Mouse (Mus musculus) embryonic facial prominence, embryonic 15.5 days (tissue): Measurements from ENCODE around the gene Fam180a. TPM values are rescaled to one million over a fixed set of nuclear protein-coding genes. Genes with fewer than 3 reads are reported as not detected.
"Not testable (repeated sequence)": the region's sequence is repeated elsewhere in the genome, so short reads cannot be mapped to it uniquely, and the experiment has no call there.

Experiments
- ATAC-seq: fragments of 200-750 bp; cut with Nextera tagmentation; 2 replicates; pipeline ENCODE4 v1.8.0; 2017; ENCODE audit warnings: low read depth, moderate TSS enrichment; ENCODE audit not compliant: insufficient number of reproducible peaks, low FRiP score, low TSS enrichment
- H3K27ac ChIP-seq: fragments of 300-500 bp; sonication (generic); replicated peaks from 2 replicates; pipeline ENCODE4 v1.5.1; 2015; ENCODE audit warnings: mild to moderate bottlenecking, inconsistent platforms
- H3K27me3 ChIP-seq: fragments of 300-500 bp; sonication (generic); 2 replicates; pipeline ENCODE4 v1.6.1; 2015; ENCODE audit warnings: inconsistent platforms
- H3K36me3 ChIP-seq: fragments of 300-500 bp; sonication (generic); 2 replicates; pipeline ENCODE4 v1.6.1; 2015; ENCODE audit warnings: mild to moderate bottlenecking, inconsistent platforms
- H3K4me1 ChIP-seq: fragments of 300-500 bp; sonication (generic); 2 replicates; pipeline ENCODE4 v1.6.1; 2015; ENCODE audit warnings: inconsistent platforms
- H3K4me2 ChIP-seq: fragments of 300-500 bp; sonication (generic); replicated peaks from 2 replicates; pipeline ENCODE4 v1.6.1; 2015; ENCODE audit warnings: mild to moderate bottlenecking, inconsistent platforms
- H3K4me3 ChIP-seq: fragments of 300-500 bp; sonication (generic); replicated peaks from 2 replicates; pipeline ENCODE4 v1.5.1; 2015; ENCODE audit warnings: mild to moderate bottlenecking, inconsistent platforms
- H3K9ac ChIP-seq: fragments of 300-500 bp; sonication (generic); 2 replicates; pipeline ENCODE4 v1.6.1; 2015; ENCODE audit warnings: inconsistent platforms
- H3K9me3 ChIP-seq: fragments of 300-500 bp; sonication (generic); replicated peaks from 2 replicates; pipeline ENCODE4 v1.6.1; 2016; ENCODE audit warnings: inconsistent platforms
- WGBS: fragments of 180-500 bp; shearing (Covaris S2); methylation state at CpG from one replicate; pipeline ENCODE4 v1.1.7; 2015; 5-methylcytosine and 5-hydroxymethylcytosine counted together
- polyA plus RNA-seq: library from polyadenylated mRNA; unstranded; fragments of >200 nt; fragmentation: Nextera tagmentation; extraction: Ambion mirVana; gene quantifications from 2 replicates; pipeline ENCODE4 v1.2.1, GENCODE M21; 2015

Gene Fam180a
- 1.6 and 2.9 TPM in 2 replicates for polyA plus RNA-seq

GRCm38 (mm10) chr6:35326111-35326515 lies at the start of gene Fam180a:
Fam180a (minus strand) TSS chr6:35326141.
- Histone ChIP-seq H3K27me3 (no peaks in the 10 kb centered on the region), H3K4me3 (no peak within 1 kb of the TSS; the same call in 1 of the 2 replicates), H3K27ac (peak within 1 kb of the TSS; percentile 68), H3K9ac (no peak within 1 kb of the TSS), H3K36me3 (no peaks in the 10 kb centered on the region), H3K9me3 (no peaks in the 10 kb centered on the region), H3K4me1 (peaks cover 33% of the 10 kb centered on the region), H3K4me2 (peak within 1 kb of the TSS; percentile 21; the same call in 1 of the 2 replicates)
- peak; percentile 88 for ATAC-seq
- 20% methylated on average over 9 of the region's 9 CpGs for WGBS

DNA sequence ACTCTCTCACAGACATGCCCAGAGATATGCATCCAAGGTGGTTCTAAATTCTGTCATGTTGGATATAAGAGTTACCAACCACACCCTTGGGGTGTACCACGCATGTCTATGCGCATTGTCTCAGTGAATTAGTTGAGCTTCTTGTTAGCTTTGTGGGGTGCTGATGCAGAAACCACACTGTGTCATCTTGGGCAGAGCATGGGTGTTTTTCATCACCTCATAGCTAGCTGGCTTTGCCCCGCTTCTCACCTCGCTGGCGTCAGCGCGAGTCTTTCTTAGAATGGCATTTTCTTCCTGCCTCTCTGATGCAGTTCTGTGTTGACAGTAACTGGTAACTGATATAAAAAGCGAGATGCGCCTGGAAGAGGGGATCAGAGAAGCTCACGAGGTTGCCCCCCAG lies 48.1 kb upstream of the Fam180a start:
- Histone ChIP-seq H3K4me2 (no peak overlapping the region), H3K27me3 (no peaks in the 10 kb centered on the region), H3K4me3 (no peak overlapping the region), H3K9ac (no peak overlapping the region), H3K27ac (no peak overlapping the region), H3K36me3 (no peaks in the 10 kb centered on the region), H3K9me3 (no peaks in the 10 kb centered on the region), H3K4me1 (no peaks in the 10 kb centered on the region)
- no peak for ATAC-seq
- WGBS, result 87% methylated on average over 10 of the region's 10 CpGs

DNA sequence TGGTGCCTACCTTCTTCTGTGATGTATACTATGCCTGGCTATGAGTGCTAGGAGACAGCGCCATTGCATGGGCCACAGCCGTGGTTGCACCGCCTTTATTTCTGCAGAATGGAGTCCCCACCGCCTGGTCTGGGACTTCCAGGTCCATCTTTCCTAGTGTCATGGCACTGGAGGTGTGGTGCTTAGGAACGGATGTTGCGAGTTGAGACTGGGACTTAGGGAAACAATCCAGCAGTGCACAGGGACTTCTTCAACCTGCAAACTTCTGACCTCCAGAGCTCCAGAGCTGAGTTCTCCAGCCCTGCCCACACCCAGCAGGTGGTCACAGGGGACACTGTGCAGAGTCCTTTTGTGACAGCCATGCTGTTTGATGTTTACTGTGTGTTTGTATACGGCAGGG lies 44.4 kb upstream of the Fam180a start:
- H3K9ac ChIP-seq, result no peak overlapping the region
- no peak for ATAC-seq
- no peak overlapping the region for H3K27ac ChIP-seq

DNA sequence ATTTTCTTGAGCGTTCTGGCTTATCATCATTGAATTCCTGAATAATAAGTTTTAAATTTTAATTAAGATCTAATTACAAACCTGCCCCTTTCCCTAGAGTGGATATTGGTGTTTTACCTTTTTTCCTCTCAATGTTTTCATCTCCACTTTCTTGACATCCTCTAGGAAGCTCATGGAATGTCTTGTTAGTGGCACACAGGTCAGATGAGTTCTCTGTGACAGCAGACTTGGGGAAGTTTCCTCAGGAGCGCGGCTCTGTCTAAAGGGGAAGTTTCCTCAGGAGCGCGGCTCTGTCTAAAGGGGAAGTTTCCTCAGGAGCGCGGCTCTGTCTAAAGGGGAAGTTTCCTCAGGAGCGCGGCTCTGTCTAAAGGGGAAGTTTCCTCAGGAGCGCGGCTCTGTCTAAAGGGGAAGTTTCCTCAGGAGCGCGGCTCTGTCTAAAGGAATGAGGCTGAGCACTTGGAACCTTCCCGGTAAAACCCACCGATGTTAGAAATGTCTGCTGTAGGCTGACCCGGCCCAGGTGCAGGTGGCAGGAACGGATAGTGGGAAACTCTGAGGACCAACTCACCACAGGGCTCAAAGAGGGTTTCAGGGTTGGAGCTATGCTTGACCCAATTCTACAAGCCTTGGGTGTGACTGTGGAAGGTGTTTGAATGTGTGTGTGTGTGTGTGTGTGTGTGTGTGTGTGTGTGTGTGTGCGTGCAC lies 43.8 kb upstream of the Fam180a start:
- H3K4me1 ChIP-seq, H3K27me3 ChIP-seq, H3K9me3 ChIP-seq, ATAC-seq, H3K4me3 ChIP-seq, H3K9ac ChIP-seq, H3K27ac ChIP-seq, H3K36me3 ChIP-seq, H3K4me2 ChIP-seq: not testable (repeated sequence)
- 84% methylated on average over 14 of the region's 18 CpGs for WGBS

More for the DNA sequence above, 44.4 kb upstream of the Fam180a start:
- Histone ChIP-seq H3K4me2 (no peak overlapping the region), H3K36me3 (no peaks in the 10 kb centered on the region), H3K4me1 (no peaks in the 10 kb centered on the region), H3K27me3 (no peaks in the 10 kb centered on the region), H3K9me3 (no peaks in the 10 kb centered on the region), H3K4me3 (no peak overlapping the region)
- WGBS, result 91% methylated on average over 7 of the region's 7 CpGs

- 0 out of 2 replicates have a peak, but pooled peaks have one; percentile 47 for ATAC-seq
- H3K4me1 ChIP-seq, result no peaks in the 10 kb centered on the region
These were observed 36.7 kb upstream of the Fam180a start for GRCm38 (mm10) chr6:35362596-35362995.

GRCm38 (mm10) chr6:35355320-35355719 lies 29.4 kb upstream of the Fam180a start:
- WGBS, result 82% methylated on average over 3 of the region's 3 CpGs
- peaks cover 23% of the 10 kb centered on the region for H3K4me1 ChIP-seq
- no peaks in the 10 kb centered on the region for H3K27me3 ChIP-seq
- H3K4me3 ChIP-seq, result no peak overlapping the region
- no peak overlapping the region for H3K4me2 ChIP-seq
- no peaks in the 10 kb centered on the region for H3K9me3 ChIP-seq
- H3K27ac ChIP-seq, result no peak overlapping the region
- no peak for ATAC-seq
- H3K9ac ChIP-seq, result no peak overlapping the region
- no peaks in the 10 kb centered on the region for H3K36me3 ChIP-seq

More at GRCm38 (mm10) chr6:35362596-35362995, 36.7 kb upstream of the Fam180a start:
- no peak overlapping the region for H3K4me3 ChIP-seq
- 0 out of 2 replicates have a peak overlapping the region, but pooled peaks have one; percentile 39 for H3K27ac ChIP-seq
- H3K9me3 ChIP-seq, result no peaks in the 10 kb centered on the region
- WGBS, result 41% methylated on average over 9 of the region's 9 CpGs
- no peaks in the 10 kb centered on the region for H3K27me3 ChIP-seq
- H3K4me2 ChIP-seq, result no peak overlapping the region
- no peaks in the 10 kb centered on the region for H3K36me3 ChIP-seq
- H3K9ac ChIP-seq, result no peak overlapping the region

GRCm38 (mm10) chr6:35354622-35354998 lies 28.7 kb upstream of the Fam180a start:
- Histone ChIP-seq H3K4me1 (peaks cover 23% of the 10 kb centered on the region), H3K27me3 (no peaks in the 10 kb centered on the region), H3K4me2 (peak overlapping the region; percentile 26), H3K4me3 (no peak overlapping the region), H3K27ac (no peak overlapping the region), H3K36me3 (no peaks in the 10 kb centered on the region), H3K9ac (no peak overlapping the region), H3K9me3 (no peaks in the 10 kb centered on the region)
- WGBS, result 10% methylated on average over 6 of the region's 6 CpGs
- ATAC-seq, result 0 out of 2 replicates have a peak, but pooled peaks have one; percentile 26

DNA sequence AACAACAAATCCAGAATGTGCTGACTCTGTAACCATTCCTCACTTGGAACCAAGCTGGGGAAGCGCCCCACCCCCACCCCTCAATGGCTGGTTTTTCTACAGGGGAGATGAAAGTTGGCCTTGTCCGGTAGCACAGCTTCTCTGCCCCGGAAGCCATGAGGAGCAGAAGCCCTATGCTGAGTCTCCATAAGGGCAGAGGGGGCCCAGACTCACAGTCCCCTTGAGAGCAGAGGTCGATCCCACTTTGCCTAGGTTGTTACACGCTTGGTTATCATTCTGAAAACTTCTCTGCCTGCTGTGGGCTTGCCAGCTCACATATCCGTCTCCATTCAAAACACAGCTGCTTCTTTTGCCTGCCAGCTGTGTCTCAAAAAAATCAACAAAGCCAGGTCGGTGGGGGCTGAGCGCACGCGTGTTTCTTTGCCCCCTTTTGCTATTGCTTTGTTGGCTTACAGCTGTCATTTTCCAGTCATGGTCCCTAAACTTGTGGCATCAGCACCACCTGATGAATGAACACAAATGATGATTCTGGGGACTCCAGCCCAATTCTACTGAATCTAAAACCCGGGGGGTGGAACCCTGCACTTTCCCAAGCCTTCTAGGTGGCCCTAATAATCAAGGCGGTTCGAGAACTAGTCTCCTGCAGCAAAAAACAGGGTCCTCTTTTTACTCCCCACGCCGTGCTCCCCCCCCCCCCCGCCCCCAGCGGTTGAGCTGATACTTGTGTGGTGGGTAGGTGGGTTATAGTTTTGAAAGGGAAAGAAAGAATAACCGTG lies 28.1 kb upstream of the Fam180a start:
- Histone ChIP-seq H3K36me3 (no peaks in the 10 kb centered on the region), H3K27ac (no peak overlapping the region), H3K9me3 (no peaks in the 10 kb centered on the region), H3K4me3 (no peak overlapping the region), H3K4me1 (peaks cover 23% of the 10 kb centered on the region), H3K9ac (no peak overlapping the region), H3K27me3 (no peaks in the 10 kb centered on the region), H3K4me2 (peak overlapping the region; percentile 26)
- 0 out of 2 replicates have a peak, but pooled peaks have one; percentile 6 for ATAC-seq
- WGBS, result 7% methylated on average over 18 of the region's 18 CpGs

- H3K27ac ChIP-seq, result no peak overlapping the region
- H3K36me3 ChIP-seq, result no peaks in the 10 kb centered on the region
- no peak overlapping the region for H3K4me2 ChIP-seq
- peaks cover 23% of the 10 kb centered on the region for H3K4me1 ChIP-seq
- H3K4me3 ChIP-seq, result no peak overlapping the region
- 36% methylated on average over 5 of the region's 5 CpGs for WGBS
- no peaks in the 10 kb centered on the region for H3K9me3 ChIP-seq
- H3K9ac ChIP-seq, result no peak overlapping the region
- 0 out of 2 replicates have a peak, but pooled peaks have one; percentile 17 for ATAC-seq
- no peaks in the 10 kb centered on the region for H3K27me3 ChIP-seq
These were observed 27.5 kb upstream of the Fam180a start for GRCm38 (mm10) chr6:35353416-35353815.

GRCm38 (mm10) chr6:35352867-35353266 lies 26.9 kb upstream of the Fam180a start:
- no peak overlapping the region for H3K27ac ChIP-seq
- H3K4me1 ChIP-seq, result peaks cover 23% of the 10 kb centered on the region
- WGBS, result 81% methylated on average over 8 of the region's 8 CpGs
- H3K4me3 ChIP-seq, result no peak overlapping the region
- no peak for ATAC-seq
- H3K36me3 ChIP-seq, result no peaks in the 10 kb centered on the region
- H3K27me3 ChIP-seq, result no peaks in the 10 kb centered on the region
- H3K9ac ChIP-seq, result no peak overlapping the region
- no peaks in the 10 kb centered on the region for H3K9me3 ChIP-seq
- H3K4me2 ChIP-seq, result no peak overlapping the region

- no peaks in the 10 kb centered on the region for H3K27me3 ChIP-seq
- no peak overlapping the region for H3K9ac ChIP-seq
- 89% methylated on average over 3 of the region's 3 CpGs for WGBS
- H3K9me3 ChIP-seq, result no peaks in the 10 kb centered on the region
- no peak overlapping the region for H3K4me3 ChIP-seq
- no peak overlapping the region for H3K27ac ChIP-seq
- H3K4me1 ChIP-seq, result peaks cover 23% of the 10 kb centered on the region
- H3K36me3 ChIP-seq, result no peaks in the 10 kb centered on the region
- H3K4me2 ChIP-seq, result no peak overlapping the region
- ATAC-seq, result no peak
These were observed 25.9 kb upstream of the Fam180a start for GRCm38 (mm10) chr6:35351826-35352225.
